Mouse (Mus musculus) c-Kit-positive CD71-positive TER-119-positive erythroid progenitor cells, embryonic 14.5 days (primary cell): Measurements from ENCODE around the gene Syna.
A peak's percentile ranks its signal among the peaks of the same experiment; 100 is the strongest.

Experiments used
- DNase-seq: peaks from one replicate; pipeline ENCODE4 v3.0.0-alpha.2; 2013; ENCODE audit warnings: low spot score

Syna gene

DNA sequence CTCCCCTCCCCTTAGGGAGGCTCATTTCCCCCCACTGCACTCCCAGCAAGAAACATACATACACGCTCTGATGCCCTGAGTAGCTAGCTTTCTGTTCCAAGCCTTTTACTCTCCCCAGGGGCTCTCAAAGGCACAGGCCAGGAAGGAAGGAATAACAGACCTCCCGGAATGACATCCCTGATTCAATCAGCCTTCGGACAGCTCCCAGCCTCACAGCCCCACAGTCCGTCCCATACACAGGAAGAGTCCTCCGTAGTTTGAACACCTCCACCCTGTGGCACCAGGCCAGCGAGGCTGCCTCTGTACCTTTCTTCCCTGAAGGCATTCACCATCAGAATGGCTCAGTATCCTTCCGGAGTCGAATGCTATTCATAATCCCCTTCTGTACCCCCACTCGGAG is 31.5 kb downstream of the Syna start:
- no peak for DNase-seq

DNA sequence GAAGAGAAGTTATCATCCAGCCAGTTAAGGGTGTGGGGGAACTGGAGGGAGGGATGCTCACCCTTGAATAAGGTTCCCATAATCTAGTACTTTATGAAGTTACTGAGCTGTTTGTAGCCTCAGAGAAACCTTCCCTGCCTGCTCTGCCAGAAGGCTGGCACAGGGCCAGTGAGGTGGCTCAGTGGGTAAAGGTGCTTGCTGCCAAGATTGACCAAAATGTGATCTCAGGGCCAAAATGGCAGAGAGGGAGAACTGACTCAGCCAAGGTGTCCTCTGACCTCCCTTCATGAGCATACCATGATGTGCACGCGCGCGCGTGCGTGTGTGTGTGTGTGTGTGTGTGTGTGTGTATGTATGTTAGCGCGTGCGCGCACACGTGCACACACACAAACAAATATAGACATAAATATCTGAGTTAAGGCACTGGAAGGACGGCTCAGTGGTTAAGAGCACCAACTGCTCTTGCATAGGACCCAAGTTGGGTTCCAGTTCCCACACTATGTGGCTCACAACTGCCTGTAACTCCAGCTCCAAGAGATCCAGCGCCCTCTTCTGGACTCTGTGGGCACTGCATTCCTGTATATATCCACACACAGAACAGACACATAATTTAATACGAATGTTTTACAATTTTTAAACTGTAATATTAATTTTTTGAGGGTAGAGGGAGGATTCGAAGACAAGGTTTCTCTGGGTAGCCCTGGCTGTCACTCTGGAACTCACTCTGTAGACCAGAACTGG is 33.8 kb downstream of the Syna start:
- DNase-seq, result peak; percentile 17

DNA sequence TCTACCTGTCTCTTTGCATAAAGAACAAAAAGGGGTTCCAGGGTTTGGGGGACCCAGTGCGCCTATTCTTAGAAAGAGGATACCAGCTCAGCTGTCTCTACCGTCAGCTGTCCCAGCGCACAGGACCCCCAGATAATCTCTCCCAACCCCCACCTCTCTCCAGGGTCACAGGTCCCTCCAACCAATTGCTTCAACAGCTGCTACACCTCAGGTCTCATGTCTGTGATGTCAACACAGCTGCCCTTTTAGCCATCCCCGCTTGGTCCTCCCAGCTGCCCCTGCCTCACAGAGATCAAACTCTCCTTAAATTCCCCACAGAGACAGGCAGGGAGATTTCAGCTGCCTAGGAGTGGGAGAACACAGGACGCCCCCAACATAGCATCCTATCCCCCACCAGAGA is 36.2 kb downstream of the Syna start:
- DNase-seq, result no peak

DNA sequence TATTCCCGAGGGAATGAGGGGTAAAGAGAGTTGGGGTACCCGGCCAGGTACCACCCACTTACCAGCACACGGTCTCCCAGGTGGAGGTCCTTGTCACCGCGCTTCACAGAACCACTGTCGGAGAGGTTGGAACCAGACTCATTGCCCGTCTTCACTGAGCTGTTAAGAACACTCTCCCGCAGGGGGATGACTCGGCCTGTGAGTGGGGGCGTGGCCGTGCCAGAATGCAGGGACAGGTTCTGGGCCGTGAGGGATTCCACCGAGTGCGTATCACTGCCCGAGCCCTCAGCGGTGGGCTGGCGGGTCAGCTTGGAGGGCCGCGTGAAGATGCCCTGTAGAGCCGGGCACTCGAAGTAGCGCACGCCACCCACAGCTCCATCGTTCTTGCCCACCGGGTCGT is 37.4 kb downstream of the Syna start:
- no peak for DNase-seq

DNA sequence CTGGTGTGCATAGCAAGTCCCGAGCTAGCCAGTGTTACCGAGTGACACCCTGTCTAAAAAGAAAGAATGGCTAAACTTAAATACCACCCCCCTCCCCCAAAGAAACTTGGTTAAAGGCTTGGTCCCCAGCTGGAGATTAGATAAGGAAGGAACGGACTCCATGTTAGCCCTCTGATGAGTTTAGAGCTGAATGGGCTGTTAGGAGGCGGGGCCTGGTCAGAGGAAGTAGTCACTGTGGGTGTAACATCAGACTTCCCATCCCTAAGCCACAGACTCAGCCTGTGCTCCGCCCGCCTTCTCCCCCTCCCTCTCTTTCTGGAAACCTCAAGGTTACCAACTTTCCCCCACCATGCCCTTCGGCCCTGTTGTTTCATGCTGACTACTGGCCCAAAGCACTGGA is 38.2 kb downstream of the Syna start:
- peak; percentile 17 for DNase-seq

DNA sequence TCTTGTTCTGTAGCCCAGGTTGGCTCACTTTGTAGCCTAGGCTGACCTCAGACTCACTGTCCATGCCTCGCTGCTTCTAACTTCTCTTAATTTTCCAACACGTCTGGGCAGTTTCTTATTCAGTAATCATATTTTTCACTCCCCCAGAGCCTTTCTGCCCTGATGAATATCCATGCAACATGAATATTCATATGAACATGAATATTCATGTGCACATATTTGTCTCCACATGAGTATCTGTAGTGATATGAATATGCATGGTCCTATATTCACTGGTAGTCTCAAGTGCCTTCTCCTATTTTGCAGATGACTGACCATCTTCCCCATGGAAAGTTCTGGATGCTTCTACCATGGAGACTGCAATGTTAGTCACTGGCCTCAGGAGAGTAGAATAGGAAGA is 38.8 kb downstream of the Syna start:
- no peak for DNase-seq

DNA sequence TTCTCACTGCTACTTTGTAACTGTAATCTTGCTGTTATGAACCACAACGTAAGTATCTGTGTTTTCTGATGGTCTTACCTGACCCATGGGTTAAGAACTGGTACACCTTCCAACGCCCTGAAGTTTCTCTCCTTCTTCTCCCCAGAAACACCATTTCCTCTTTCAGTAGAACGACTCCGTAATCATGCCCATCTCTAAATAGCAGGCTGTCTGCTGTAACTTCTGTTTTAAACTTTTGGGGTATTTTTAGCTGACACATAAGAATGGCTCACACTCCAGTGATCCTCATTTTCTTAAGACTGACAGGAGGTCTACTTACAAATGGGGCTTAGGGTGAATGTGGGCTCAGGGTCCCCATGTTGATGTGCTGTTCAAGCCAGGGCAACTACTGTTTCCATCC is 39.9 kb downstream of the Syna start:
- no peak for DNase-seq

DNA sequence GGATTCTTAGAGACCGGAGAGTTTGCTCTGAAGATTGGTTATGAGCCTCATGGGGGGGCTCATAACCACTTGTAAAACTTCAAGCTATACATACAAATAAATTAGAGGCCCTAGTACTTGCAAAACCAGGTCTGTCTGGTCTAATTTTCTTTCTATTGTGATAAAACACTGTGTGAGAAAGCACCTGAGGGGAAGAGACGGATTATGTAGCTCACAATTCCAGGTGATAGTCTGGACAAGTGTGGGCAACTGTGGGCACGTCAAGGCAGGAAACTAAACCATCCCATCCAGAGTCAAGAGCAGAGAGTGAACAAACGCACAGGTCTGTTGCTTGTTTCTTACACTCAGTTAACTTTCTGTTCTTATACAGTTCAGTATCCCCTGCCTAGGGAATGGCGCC is 40.5 kb downstream of the Syna start:
- no peak for DNase-seq

DNA sequence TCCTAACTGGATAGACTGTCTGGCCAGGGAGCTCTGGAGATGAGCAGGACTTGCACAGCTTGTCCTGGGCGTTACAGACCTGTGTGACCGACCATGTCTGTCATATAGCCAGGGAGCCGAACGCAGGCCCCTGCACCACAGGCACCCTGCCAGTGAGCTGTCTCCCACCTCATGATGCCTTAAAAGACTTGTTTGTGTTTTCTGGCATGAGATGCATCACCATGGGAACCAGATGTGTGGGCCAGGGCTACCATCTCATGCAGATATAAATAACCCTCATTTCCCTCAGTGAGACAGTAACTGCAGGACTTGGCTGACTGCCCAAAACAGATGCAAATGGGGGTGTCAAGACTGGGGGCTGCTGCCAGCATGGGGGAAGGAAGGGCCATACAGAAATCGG is 47.9 kb downstream of the Syna start:
- DNase-seq, result no peak

DNA sequence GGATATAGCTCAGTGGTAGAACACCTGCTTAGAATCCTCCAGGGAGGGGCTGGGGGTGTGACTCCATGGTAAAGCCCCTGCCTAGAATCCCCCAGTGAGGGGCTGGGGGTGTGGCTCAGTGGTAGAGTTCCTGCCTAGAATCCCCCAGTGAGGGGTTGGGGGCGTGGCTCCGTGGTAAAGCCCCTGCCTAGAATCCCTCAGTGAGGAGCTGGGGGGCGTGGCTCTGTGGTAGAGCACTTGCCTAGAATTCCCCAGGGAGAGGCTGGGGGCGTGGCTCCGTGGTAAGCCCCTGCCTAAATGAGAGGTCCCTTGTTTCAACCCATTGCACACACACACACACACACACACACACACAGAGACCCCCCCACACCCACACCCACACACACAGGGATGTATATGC is 49.7 kb downstream of the Syna start:
- no peak for DNase-seq

DNA sequence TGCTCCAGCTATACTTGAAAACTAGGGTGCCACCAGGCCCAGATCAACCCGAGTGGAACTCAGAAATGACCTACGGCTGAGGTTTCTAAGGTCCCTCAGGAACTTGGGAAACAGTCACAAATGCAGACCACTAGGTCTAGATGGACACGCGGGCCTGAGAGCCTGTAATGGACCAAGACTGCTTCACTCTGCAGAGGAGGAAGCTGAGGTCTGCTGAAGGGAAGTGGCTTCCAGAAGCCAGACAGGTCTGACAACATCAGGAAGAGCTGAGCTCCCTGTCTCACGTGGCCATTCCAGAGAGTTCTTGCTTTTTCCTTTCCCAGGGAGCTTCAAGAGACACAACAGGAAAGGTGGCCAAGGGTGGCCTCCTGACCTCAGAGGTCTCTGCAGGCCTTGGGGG is 51.0 kb downstream of the Syna start:
- DNase-seq, result no peak
